Mouse (Mus musculus) intestine, postnatal 0 days (tissue): ENCODE measurements at regions not wholly inside any gene's neighbourhood (a gene's known extent, or its start where the extent isn't known, plus 50 kb on each side); places are given as distances from the start of the nearest gene placed in this dataset.

Experiments used
- ATAC-seq: fragments of 200-750 bp; cut with Nextera tagmentation; 2 replicates; pipeline ENCODE4 v1.8.0; 2017; ENCODE audit warnings: mild to moderate bottlenecking, moderate TSS enrichment, moderate library complexity
- H3K27ac ChIP-seq: fragments of 300-500 bp; sonication (generic); 2 replicates; pipeline ENCODE4 v1.5.1; 2014; ENCODE audit warnings: mild to moderate bottlenecking, low read depth, low read length, moderate library complexity
- H3K27me3 ChIP-seq: fragments of 300-500 bp; sonication (generic); replicated peaks from 2 replicates; pipeline ENCODE4 v1.6.1; 2014; ENCODE audit warnings: low read length, mixed read lengths; ENCODE audit not compliant: control insufficient read depth, insufficient read depth
- H3K36me3 ChIP-seq: fragments of 300-500 bp; sonication (generic); 2 replicates; pipeline ENCODE4 v1.6.1; 2014; ENCODE audit warnings: mild to moderate bottlenecking, moderate library complexity; ENCODE audit not compliant: control insufficient read depth, insufficient read depth
- H3K4me1 ChIP-seq: fragments of 300-500 bp; sonication (generic); replicated peaks from 2 replicates; pipeline ENCODE4 v1.6.1; 2014; ENCODE audit warnings: antibody characterized with exemption, low read length, mixed read lengths; ENCODE audit not compliant: control insufficient read depth, insufficient read depth
- H3K4me2 ChIP-seq: fragments of 300-500 bp; sonication (generic); replicated peaks from 2 replicates; pipeline ENCODE4 v1.6.1; 2014; ENCODE audit warnings: low read depth, mild to moderate bottlenecking, moderate library complexity
- H3K4me3 ChIP-seq: fragments of 300-500 bp; sonication (generic); 2 replicates; pipeline ENCODE4 v1.5.1; 2014; ENCODE audit warnings: low read depth, low read length
- H3K9ac ChIP-seq: fragments of 300-500 bp; sonication (generic); 2 replicates; pipeline ENCODE4 v1.6.1; 2014; ENCODE audit warnings: mild to moderate bottlenecking, low read depth, low read length
- H3K9me3 ChIP-seq: fragments of 300-500 bp; sonication (generic); 2 replicates; pipeline ENCODE4 v1.6.1; 2016; ENCODE audit warnings: mixed run types; ENCODE audit not compliant: control insufficient read depth
- CTCF ChIP-seq: sonication (generic); IDR thresholded peaks from 2 replicates; pipeline ENCODE4 v1.5.1; 2016; ENCODE audit warnings: low read depth, mild to moderate bottlenecking, control low read depth, antibody characterized with exemption, moderate library complexity
- WGBS: fragments of 180-500 bp; shearing (Covaris S2); extraction: QIAGEN DNeasy Blood & Tissue Kit; methylation state at CpG from one replicate; pipeline ENCODE4 v1.1.7; 2014; 5-methylcytosine and 5-hydroxymethylcytosine counted together

DNA sequence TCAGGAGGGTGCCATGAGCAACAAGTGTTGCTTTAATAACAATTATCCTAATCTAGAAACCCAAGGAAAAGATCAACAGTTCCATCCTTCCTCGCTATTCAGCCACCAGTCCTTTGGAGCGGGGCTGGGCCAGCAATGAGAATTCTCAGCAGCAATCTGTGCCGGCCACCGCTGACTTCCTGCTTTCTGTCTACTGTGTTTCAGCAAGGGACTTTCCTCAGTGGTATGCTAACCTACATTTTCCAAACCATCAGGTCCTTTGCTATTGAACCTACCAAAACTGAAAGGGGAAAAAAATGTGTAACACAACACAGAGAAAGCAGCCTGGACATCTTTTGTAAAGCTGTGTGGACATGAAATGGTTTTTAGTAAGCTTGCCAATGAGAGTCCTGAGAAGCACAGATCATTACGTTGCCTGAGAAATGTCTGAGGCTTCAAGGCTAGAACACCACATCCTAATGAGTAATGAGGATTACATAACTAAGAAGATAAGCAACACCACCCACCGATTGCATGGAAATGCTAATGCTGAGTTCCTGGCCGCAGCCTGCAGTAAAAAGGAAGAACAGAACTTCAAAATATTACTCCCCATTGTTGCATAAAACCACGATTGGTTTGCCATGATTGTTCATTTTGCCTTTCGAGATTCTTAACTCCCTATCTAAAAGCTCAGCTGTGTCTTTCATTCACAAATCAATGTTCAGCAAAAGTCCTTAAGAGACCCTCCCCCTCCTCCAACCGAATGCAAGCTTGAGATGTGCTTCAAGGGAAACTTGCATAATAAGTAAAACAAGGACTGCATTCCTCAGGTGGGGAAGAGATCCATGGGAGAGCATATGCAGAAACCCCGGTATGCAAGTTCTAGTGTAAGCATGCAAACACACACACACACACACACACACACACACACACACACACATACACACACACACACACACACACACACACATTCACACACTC lies 130.9 kb upstream of the 4930412O13Rik start:
- TF ChIP-seq CTCF, result no peak
- Histone ChIP-seq H3K9ac (no peak overlapping the region), H3K9me3 (no peaks in the 10 kb centered on the region), H3K36me3 (no peaks in the 10 kb centered on the region), H3K4me1 (0 out of 2 replicates have a peak, but pooled peaks cover 3% of the 10 kb centered on the region), H3K27me3 (no peaks in the 10 kb centered on the region), H3K4me3 (no peak overlapping the region), H3K4me2 (no peak overlapping the region), H3K27ac (no peak overlapping the region)
- no peak for ATAC-seq
- WGBS, result 33% methylated on average over 11 of the region's 11 CpGs

DNA sequence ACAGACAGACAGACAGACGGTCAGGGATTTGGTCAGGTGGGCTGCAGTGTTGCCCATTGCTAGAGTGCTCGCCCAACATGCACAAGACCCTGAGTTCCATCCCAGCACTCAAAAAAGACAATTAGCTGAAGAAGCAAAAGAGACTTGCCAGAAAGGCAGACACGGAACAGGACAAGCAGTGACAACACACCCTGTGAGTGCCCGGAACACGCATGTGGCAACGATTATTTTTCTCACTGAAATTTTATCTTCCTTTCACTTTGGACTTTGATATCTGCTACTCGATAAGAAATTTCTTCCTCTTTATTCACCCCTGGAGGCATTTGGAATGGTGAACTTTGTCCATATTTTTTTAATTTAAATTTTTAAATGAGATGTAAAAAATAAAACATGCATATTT lies 127.4 kb upstream of the 4930412O13Rik start:
- TF ChIP-seq CTCF, result no peak
- Histone ChIP-seq H3K27me3 (no peaks in the 10 kb centered on the region), H3K9ac (no peak overlapping the region), H3K27ac (no peak overlapping the region), H3K4me2 (0 out of 2 replicates have a peak overlapping the region, but pooled peaks have one; percentile 3), H3K36me3 (no peaks in the 10 kb centered on the region), H3K4me3 (no peak overlapping the region), H3K4me1 (0 out of 2 replicates have a peak, but pooled peaks cover 3% of the 10 kb centered on the region), H3K9me3 (no peaks in the 10 kb centered on the region)
- ATAC-seq, result peak; percentile 60
- WGBS, result 49% methylated on average over 7 of the region's 7 CpGs

DNA sequence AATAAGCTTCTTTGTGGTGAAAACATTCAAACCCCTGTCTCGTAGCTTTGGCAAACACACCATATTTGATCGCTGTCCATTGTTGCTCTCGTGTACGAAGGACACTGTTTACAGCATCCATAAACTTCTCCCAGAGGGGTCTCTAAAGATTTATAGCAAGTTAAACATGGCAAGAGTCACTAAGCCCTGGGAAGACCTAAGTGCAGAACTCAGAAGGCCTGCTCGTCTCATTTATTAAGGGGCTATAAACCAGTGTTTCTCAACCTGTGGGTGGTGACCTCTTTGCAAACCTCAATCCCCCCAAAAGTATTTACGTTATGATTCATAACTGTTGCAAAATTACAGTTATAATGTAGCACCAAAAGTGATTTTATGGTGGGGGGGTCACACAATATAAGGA lies 126.9 kb upstream of the 4930412O13Rik start:
- H3K4me2 ChIP-seq, result no peak overlapping the region

DNA sequence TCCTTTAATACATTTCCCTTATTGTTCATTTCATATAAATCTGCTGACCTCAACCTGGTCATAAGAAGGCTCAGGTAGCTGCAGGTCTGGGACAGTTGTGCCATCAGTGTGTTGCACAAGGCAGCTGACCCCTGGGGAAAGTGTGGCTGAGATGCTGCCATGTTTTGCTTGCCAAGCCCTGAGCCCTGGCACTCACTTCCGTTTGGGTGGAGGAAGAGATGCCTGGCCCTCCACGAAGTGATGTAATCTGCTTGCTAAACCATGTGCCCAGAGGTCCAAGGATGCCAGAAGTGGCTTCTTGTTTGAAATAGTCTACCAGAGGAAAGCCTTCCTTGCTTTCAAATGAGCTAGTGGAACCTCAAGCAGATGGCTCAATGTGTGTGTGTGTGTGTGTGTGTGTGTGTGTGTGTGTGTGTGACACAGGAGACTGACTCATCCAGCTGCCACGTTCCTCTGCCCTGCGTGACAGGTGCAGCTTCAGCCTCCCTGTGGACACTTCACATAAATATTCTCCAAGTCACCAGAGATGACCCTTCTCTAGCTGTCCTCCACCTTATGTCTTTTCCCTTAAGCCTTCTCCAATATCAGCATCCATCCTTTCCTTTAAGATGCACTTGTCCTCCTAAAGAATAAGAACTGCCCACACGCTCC lies 123.2 kb upstream of the 4930412O13Rik start:
- 81% methylated on average over 5 of the region's 5 CpGs for WGBS
- no peak for ATAC-seq
- Histone ChIP-seq H3K4me3 (no peak overlapping the region), H3K9me3 (no peaks in the 10 kb centered on the region), H3K27ac (no peak overlapping the region), H3K4me2 (no peak overlapping the region), H3K36me3 (no peaks in the 10 kb centered on the region), H3K4me1 (0 out of 2 replicates have a peak, but pooled peaks cover 3% of the 10 kb centered on the region), H3K9ac (no peak overlapping the region), H3K27me3 (no peaks in the 10 kb centered on the region)
- TF ChIP-seq CTCF, result no peak

More for the DNA sequence above, 126.9 kb upstream of the 4930412O13Rik start:
- no peak overlapping the region for H3K27ac ChIP-seq
- H3K4me1 ChIP-seq, result 0 out of 2 replicates have a peak, but pooled peaks cover 3% of the 10 kb centered on the region
- H3K9me3 ChIP-seq, result no peaks in the 10 kb centered on the region
- H3K36me3 ChIP-seq, result no peaks in the 10 kb centered on the region
- H3K9ac ChIP-seq, result no peak overlapping the region
- TF ChIP-seq CTCF, result no peak
- no peak overlapping the region for H3K4me3 ChIP-seq
- peak; percentile 31; the same call in 1 of the 2 replicates for ATAC-seq
- no peaks in the 10 kb centered on the region for H3K27me3 ChIP-seq
- WGBS, result 16% methylated on average over 6 of the region's 6 CpGs

DNA sequence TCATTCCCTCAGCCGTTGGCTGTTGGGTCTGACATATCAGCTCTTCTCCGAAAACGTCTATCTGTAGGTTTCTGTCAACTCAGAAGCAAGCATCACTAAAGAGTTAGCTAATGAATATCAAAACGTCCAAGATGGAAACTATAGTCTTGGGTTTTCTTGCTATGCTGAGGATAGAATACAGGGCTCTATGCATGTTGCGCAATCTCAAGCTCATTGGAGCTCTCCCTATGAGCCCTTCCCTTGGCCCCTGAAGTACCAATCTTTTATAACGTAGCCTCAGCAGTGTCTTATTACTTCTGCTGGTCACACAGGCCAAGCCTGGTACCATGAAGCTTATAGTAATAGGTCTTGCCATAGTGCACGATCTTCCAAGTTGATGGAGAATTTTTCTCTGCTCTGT lies 122.1 kb upstream of the 4930412O13Rik start:
- Histone ChIP-seq H3K27me3 (no peaks in the 10 kb centered on the region), H3K9me3 (no peaks in the 10 kb centered on the region), H3K9ac (no peak overlapping the region), H3K27ac (no peak overlapping the region), H3K36me3 (no peaks in the 10 kb centered on the region), H3K4me2 (no peak overlapping the region), H3K4me3 (no peak overlapping the region), H3K4me1 (0 out of 2 replicates have a peak, but pooled peaks cover 3% of the 10 kb centered on the region)
- no peak for ATAC-seq
- WGBS, result 88% methylated on average over 7 of the region's 7 CpGs
- TF ChIP-seq CTCF, result no peak

DNA sequence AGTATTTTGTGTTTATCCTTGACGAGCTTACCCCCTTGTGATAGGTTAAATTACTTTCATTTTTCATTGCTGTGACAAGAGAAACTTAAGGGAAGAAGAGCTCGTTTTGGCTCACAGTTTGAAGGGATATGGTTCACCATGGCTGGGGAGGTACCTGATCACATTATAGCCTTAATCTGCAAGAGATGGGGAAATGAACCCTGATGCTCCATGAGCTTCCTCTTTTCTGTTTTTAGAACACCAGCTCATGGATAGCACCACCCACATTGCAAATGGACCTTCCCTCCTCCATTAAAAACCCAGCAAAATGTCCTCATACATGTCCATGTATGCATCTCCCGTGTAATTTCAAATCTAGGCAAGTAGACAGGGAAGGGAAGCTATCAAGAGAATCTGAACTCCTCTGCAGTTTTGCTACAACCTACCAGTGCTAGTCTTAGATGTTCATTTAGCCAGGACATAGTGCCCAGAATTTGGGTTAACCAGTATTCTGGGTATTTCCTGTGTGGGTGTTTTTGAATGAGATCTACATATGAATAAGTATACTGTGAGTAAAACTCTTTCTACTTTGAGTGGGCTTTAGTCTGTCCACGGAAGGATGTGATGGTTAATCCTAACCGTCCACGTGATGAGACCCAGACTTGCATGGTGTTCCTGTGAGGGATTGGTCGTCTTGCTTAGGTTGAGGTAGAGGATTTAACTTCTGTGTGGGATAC lies 121.5 kb upstream of the 4930412O13Rik start:
- no peak for TF ChIP-seq CTCF
- WGBS, result 80% methylated on average over 7 of the region's 7 CpGs

More for the DNA sequence above, 121.5 kb upstream of the 4930412O13Rik start:
- Histone ChIP-seq H3K27me3 (no peaks in the 10 kb centered on the region), H3K4me3 (no peak overlapping the region), H3K4me1 (no peaks in the 10 kb centered on the region), H3K9me3 (no peaks in the 10 kb centered on the region), H3K4me2 (no peak overlapping the region), H3K36me3 (no peaks in the 10 kb centered on the region), H3K27ac (no peak overlapping the region), H3K9ac (no peak overlapping the region)
- no peak for ATAC-seq
